Mouse (Mus musculus) spleen, adult 2 months (tissue): ENCODE results near the gene 5730596B20Rik. TPM values are rescaled to one million over a fixed set of nuclear protein-coding genes. Genes with fewer than 3 reads are reported as not detected.

ENCODE experiments used
- DNase-seq, 2 experiments: peaks; one replicate each; pipeline versions ENCODE4 v3.0.0 to v3.0.0-alpha.2; 2012 to 2021; ENCODE audit warnings: low spot score in 2 of 2, low read depth in 1 of 2
- H3K27ac ChIP-seq: fragments of 200-500 bp; 2 replicates; pipeline ENCODE4 v1.5.1; 2012; ENCODE audit warnings: low read length, inconsistent platforms; ENCODE audit not compliant: insufficient read depth
- H3K27me3 ChIP-seq: fragments of 200-500 bp; 2 replicates; pipeline ENCODE4 v1.6.1; 2012; ENCODE audit warnings: mild to moderate bottlenecking, moderate library complexity, low read length, inconsistent platforms; ENCODE audit not compliant: control insufficient read depth, insufficient read depth
- H3K36me3 ChIP-seq: fragments of 200-500 bp; 2 replicates; pipeline ENCODE4 v1.6.1; 2012; ENCODE audit warnings: mild to moderate bottlenecking, low read length, inconsistent platforms; ENCODE audit not compliant: control insufficient read depth, insufficient read depth
- H3K4me1 ChIP-seq: fragments of 200-500 bp; 2 replicates; pipeline ENCODE4 v1.6.1; 2011; ENCODE audit warnings: inconsistent platforms; ENCODE audit not compliant: control insufficient read depth, insufficient read depth, insufficient read length
- H3K4me3 ChIP-seq: fragments of 200-500 bp; 2 replicates; pipeline ENCODE4 v1.5.1; 2011; ENCODE audit warnings: mild to moderate bottlenecking, inconsistent platforms; ENCODE audit not compliant: insufficient read depth, insufficient read length; ENCODE audit errors: extremely low read depth
- CTCF ChIP-seq: fragments of 200-500 bp; IDR thresholded peaks from 2 replicates; pipeline ENCODE4 v1.5.1; 2011; ENCODE audit warnings: mild to moderate bottlenecking, inconsistent platforms; ENCODE audit not compliant: insufficient read depth, insufficient read length, insufficient replicate concordance; ENCODE audit errors: extremely low read depth
- POLR2A ChIP-seq: fragments of 200-500 bp; IDR thresholded peaks from 2 replicates; pipeline ENCODE4 v1.6.1; 2011; ENCODE audit warnings: low read depth, low read length, inconsistent platforms
- WGBS: fragments of 180-500 bp; shearing (Covaris S2); methylation state at CpG from one replicate; pipeline ENCODE4 v1.1.7; 2018; 5-methylcytosine and 5-hydroxymethylcytosine counted together
- polyA plus RNA-seq: library from polyadenylated mRNA; depleted of rRNA; stranded (reverse); fragments of >200 nt; gene quantifications from 2 replicates; pipeline ENCODE4 v1.2.3, GENCODE M21; 2012; rRNA removed

The 5730596B20Rik gene
- polyA plus RNA-seq, 1 experiment: not detected

GRCm38 (mm10) chr6:52226569-52227257 is 49.4 kb downstream of the 5730596B20Rik start:
- Histone ChIP-seq H3K27me3 (peaks cover 54% of the 10 kb centered on the region), H3K36me3 (no peaks in the 10 kb centered on the region), H3K27ac (no peak overlapping the region), H3K4me3 (no peak overlapping the region), H3K4me1 (peaks cover 15% of the 10 kb centered on the region; the same call in 1 of the 2 replicates)
- TF ChIP-seq POLR2A (no peak), CTCF (no peak)
- DNase-seq: no peak
- WGBS: 10% methylated on average over 26 of the region's 26 CpGs

GRCm38 (mm10) chr6:52227470-52228222 is 50.3 kb downstream of the 5730596B20Rik start:
- H3K4me1 ChIP-seq: peaks cover 17% of the 10 kb centered on the region
- peaks cover 55% of the 10 kb centered on the region for H3K27me3 ChIP-seq
- H3K27ac ChIP-seq: no peak overlapping the region
- no peak for TF ChIP-seq CTCF
- no peak for TF ChIP-seq POLR2A
- no peaks in the 10 kb centered on the region for H3K36me3 ChIP-seq
- DNase-seq: no peak
- no peak overlapping the region for H3K4me3 ChIP-seq
- 36% methylated on average over 11 of the region's 11 CpGs for WGBS

- Histone ChIP-seq H3K27me3 (peaks cover 61% of the 10 kb centered on the region), H3K36me3 (no peaks in the 10 kb centered on the region), H3K4me1 (peaks cover 17% of the 10 kb centered on the region), H3K4me3 (0 out of 2 replicates have a peak overlapping the region, but pooled peaks have one; percentile 18), H3K27ac (no peak overlapping the region)
- 3% methylated on average over 38 of the region's 38 CpGs for WGBS
- TF ChIP-seq CTCF (no peak), POLR2A (no peak)
- DNase-seq: no peak
Measured at GRCm38 (mm10) chr6:52228475-52229465, 51.5 kb downstream of the 5730596B20Rik start.

- H3K36me3 ChIP-seq: no peaks in the 10 kb centered on the region
- TF ChIP-seq POLR2A (no peak), CTCF (no peak)
- H3K4me3 ChIP-seq: no peak overlapping the region
- peaks cover 64% of the 10 kb centered on the region for H3K27me3 ChIP-seq
- 3% methylated on average over 43 of the region's 44 CpGs for WGBS
- no peak overlapping the region for H3K27ac ChIP-seq
- DNase-seq: no peak
- H3K4me1 ChIP-seq: peaks cover 25% of the 10 kb centered on the region
Measured at GRCm38 (mm10) chr6:52229558-52230416, 52.5 kb downstream of the 5730596B20Rik start.

Other genes starting within 250 kb of the 5730596B20Rik start
- gene Skap2, start 164.9 kb upstream of the 5730596B20Rik start, polyA plus RNA-seq: 6.0 and 9.1 TPM in 2 replicates
- 0.12 and 0.21 TPM in 2 replicates for gene Hoxa1, start 19.2 kb upstream of the 5730596B20Rik start, polyA plus RNA-seq
- gene Hoxa2, start 12.7 kb upstream of the 5730596B20Rik start, polyA plus RNA-seq: 0.27 and 0.65 TPM in 2 replicates
- gene Hoxa4, start 14.3 kb downstream of the 5730596B20Rik start, polyA plus RNA-seq: 0.68 and 0.79 TPM in 2 replicates
- gene Hoxa5, start 27.1 kb downstream of the 5730596B20Rik start, polyA plus RNA-seq: 1.3 and 1.8 TPM in 2 replicates
- gene Hoxa6, start 31.2 kb downstream of the 5730596B20Rik start, polyA plus RNA-seq: 0.46 TPM in 1 of 2 replicates, not detected in the other
- 1.4 and 1.5 TPM in 2 replicates for gene Hoxa3, start 35.8 kb downstream of the 5730596B20Rik start, polyA plus RNA-seq
- not detected in 2 replicates for gene Gm28308, start 35.8 kb downstream of the 5730596B20Rik start, polyA plus RNA-seq
- gene Hoxa7, start 44.4 kb downstream of the 5730596B20Rik start, polyA plus RNA-seq: 0.56 and 0.79 TPM in 2 replicates
- 0.18 and 0.31 TPM in 2 replicates for gene Hoxa9, start 53.6 kb downstream of the 5730596B20Rik start, polyA plus RNA-seq
- gene Hoxa10, start 63.4 kb downstream of the 5730596B20Rik start, polyA plus RNA-seq: not detected in 2 replicates
- gene Hoxa11, start 68.3 kb downstream of the 5730596B20Rik start, polyA plus RNA-seq: not detected in 2 replicates
- gene Hoxa13, start 83.4 kb downstream of the 5730596B20Rik start, polyA plus RNA-seq: not detected in 2 replicates
- gene Evx1, start 136.0 kb downstream of the 5730596B20Rik start, polyA plus RNA-seq: not detected in 2 replicates